In the genomic region with DNA sequence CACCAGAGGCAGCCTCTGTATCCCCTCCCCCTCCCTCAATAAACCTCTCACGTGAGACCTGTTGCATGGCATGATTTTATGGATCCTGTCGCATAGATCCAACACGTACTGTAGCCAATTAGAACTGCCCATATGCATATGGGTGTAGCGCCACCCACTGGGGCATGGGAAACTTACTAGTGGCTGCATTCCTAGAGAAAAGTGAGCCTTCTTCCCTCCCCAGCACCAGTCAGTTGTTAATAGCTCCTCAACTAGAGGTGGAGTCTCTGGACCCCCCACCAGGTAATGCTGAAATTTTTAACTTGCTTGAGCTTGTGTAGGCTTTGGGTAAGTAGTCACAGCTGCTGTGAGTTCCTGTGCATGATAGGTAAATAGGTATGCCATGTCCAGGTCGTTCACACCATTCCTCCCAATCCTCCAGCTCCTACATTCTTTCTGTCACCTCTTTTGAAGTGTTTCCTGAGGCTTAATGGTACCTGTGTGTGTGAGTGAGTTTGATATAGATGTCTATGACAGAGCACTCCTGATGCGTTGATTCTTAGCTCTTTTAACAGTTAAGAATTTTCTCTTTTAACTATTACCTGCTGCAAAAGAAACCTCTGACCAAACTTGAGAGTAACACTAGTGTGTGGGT, we compare ENCODE assay signal across 8 mouse cellular contexts.
DNase-seq lines count a peak whose midpoint lies in the region; ATAC-seq and TF ChIP-seq lines count a peak whose summit lies in the region.
"Had no signal": no experiment of that assay in that cellular context is flagged by ENCODE, and none has a peak within 500 bp of the region (broad histone marks: within the 10 kb centered on the region; RNA-seq: fewer than 3 reads in every experiment).

No protein-coding gene starts in this region.

- no peaks in the 10 kb centered on the region for H3K9me3 ChIP-seq in intestine, postnatal 0 days (ENCODE audit: control insufficient read depth)
- no peaks in the 10 kb centered on the region for H3K9me3 ChIP-seq in intestine, embryonic 15.5 days
- H3K9me3 ChIP-seq in embryonic facial prominence, embryonic 14.5 days (ENCODE audit: control insufficient read depth, low read length) = no peaks in the 10 kb centered on the region
- H3K9me3 ChIP-seq: forebrain, embryonic 10.5 days had no signal

- H3K9ac ChIP-seq in intestine, postnatal 0 days (ENCODE audit: low read depth, low read length) = no peak overlapping the region
- no peak overlapping the region for H3K9ac ChIP-seq in intestine, embryonic 15.5 days
- no peak overlapping the region for H3K9ac ChIP-seq in embryonic facial prominence, embryonic 14.5 days (ENCODE audit: low read depth, low read length)

- H3K4me2 ChIP-seq in intestine, postnatal 0 days (replicated peaks; ENCODE audit: low read depth) = no peak overlapping the region
- no peak overlapping the region for H3K4me2 ChIP-seq in intestine, embryonic 15.5 days (replicated peaks)
- no peak overlapping the region for H3K4me2 ChIP-seq in embryonic facial prominence, embryonic 14.5 days (ENCODE audit: low read depth, low read length)

- no peaks in the 10 kb centered on the region for H3K27me3 ChIP-seq in intestine, postnatal 0 days (replicated peaks; ENCODE audit: control insufficient read depth, insufficient read depth, low read length)
- H3K27me3 ChIP-seq in intestine, embryonic 15.5 days (replicated peaks) = no peaks in the 10 kb centered on the region
- no peaks in the 10 kb centered on the region for H3K27me3 ChIP-seq in embryonic facial prominence, embryonic 14.5 days (replicated peaks; ENCODE audit: control insufficient read depth, insufficient read depth, low read length)

- no peak for ATAC-seq in intestine, postnatal 0 days
- ATAC-seq in intestine, embryonic 15.5 days = no peak
- ATAC-seq in embryonic facial prominence, embryonic 14.5 days (ENCODE audit: low read depth) = peak; percentile 57; the same call in 1 of the 2 replicates

- no peaks in the 10 kb centered on the region for H3K36me3 ChIP-seq in intestine, postnatal 0 days (ENCODE audit: control insufficient read depth, insufficient read depth)
- H3K36me3 ChIP-seq in intestine, embryonic 15.5 days = no peaks in the 10 kb centered on the region
- no peaks in the 10 kb centered on the region for H3K36me3 ChIP-seq in embryonic facial prominence, embryonic 14.5 days (ENCODE audit: control insufficient read depth, insufficient read depth, low read length)
- H3K36me3 ChIP-seq: forebrain, embryonic 10.5 days had no signal

- H3K4me3 ChIP-seq in intestine, postnatal 0 days (ENCODE audit: low read depth, low read length) = no peak overlapping the region
- no peak overlapping the region for H3K4me3 ChIP-seq in intestine, embryonic 15.5 days (replicated peaks)
- H3K4me3 ChIP-seq in embryonic facial prominence, embryonic 14.5 days (ENCODE audit: low read depth, low read length) = no peak overlapping the region
- H3K4me3 ChIP-seq: forebrain, embryonic 10.5 days had no signal

- 17% methylated on average over 6 of the region's 6 CpGs for WGBS in intestine, postnatal 0 days
- WGBS in intestine, embryonic 15.5 days = 21% methylated on average over 6 of the region's 6 CpGs
- WGBS in embryonic facial prominence, embryonic 14.5 days = 19% methylated on average over 6 of the region's 6 CpGs

- peak; percentile 52 for DNase-seq in testis, postnatal 10 days (ENCODE audit: low spot score)
- no peak for DNase-seq in testis, postnatal 14 days (ENCODE audit: low spot score)
- DNase-seq in embryonic facial prominence, embryonic 14.5 days (ENCODE audit: low spot score) = peak; percentile 12
- no peak for DNase-seq in thymus, postnatal 14 days
- DNase-seq in right cerebral cortex, adult 18-20 months = no peak

- no peaks in the 10 kb centered on the region for H3K4me1 ChIP-seq in intestine, postnatal 0 days (replicated peaks; ENCODE audit: control insufficient read depth, insufficient read depth, low read length)
- H3K4me1 ChIP-seq in intestine, embryonic 15.5 days (replicated peaks) = no peaks in the 10 kb centered on the region
- H3K4me1 ChIP-seq in embryonic facial prominence, embryonic 14.5 days (ENCODE audit: control insufficient read depth, insufficient read depth, low read length) = no peaks in the 10 kb centered on the region
- H3K4me1 ChIP-seq: forebrain, embryonic 10.5 days had no signal

- no peak overlapping the region for H3K27ac ChIP-seq in intestine, postnatal 0 days (ENCODE audit: low read depth, low read length)
- no peak overlapping the region for H3K27ac ChIP-seq in intestine, embryonic 15.5 days
- H3K27ac ChIP-seq in embryonic facial prominence, embryonic 14.5 days (replicated peaks; ENCODE audit: low read depth, low read length) = no peak overlapping the region
- H3K27ac ChIP-seq: forebrain, embryonic 10.5 days had no signal

- peak; percentile 54 for TF ChIP-seq CTCF in intestine, postnatal 0 days (IDR thresholded peaks at IDR 0.05; ENCODE audit: low read depth)

Comparison
In these comparisons a context has a peak if more than half of its experiments do, and no peak if none do; other contexts are left out.
1. DNase-seq: peak in testis, postnatal 10 days (single experiment) and embryonic facial prominence, embryonic 14.5 days (single experiment); none in testis, postnatal 14 days (single experiment), thymus, postnatal 14 days (single experiment) and right cerebral cortex, adult 18-20 months (single experiment).